Mouse (Mus musculus): Measurements from ENCODE around the gene Aspg. TPM values are rescaled to one million over a fixed set of nuclear protein-coding genes. Genes with fewer than 3 reads are reported as not detected.

The Aspg gene
- not detected for polyA plus RNA-seq (2014; fragmentation: Illumina TruSeq; extraction: RNeasy Lipid Tissue Mini Kit (QIAGEN cat#74804); ENCODE audit: low replicate concordance)

GRCm38 (mm10) chr12:112106541-112106971 lies at the start of gene Aspg:
Gene Aspg, plus strand, starts transcription at chr12:112106679.

DNA sequence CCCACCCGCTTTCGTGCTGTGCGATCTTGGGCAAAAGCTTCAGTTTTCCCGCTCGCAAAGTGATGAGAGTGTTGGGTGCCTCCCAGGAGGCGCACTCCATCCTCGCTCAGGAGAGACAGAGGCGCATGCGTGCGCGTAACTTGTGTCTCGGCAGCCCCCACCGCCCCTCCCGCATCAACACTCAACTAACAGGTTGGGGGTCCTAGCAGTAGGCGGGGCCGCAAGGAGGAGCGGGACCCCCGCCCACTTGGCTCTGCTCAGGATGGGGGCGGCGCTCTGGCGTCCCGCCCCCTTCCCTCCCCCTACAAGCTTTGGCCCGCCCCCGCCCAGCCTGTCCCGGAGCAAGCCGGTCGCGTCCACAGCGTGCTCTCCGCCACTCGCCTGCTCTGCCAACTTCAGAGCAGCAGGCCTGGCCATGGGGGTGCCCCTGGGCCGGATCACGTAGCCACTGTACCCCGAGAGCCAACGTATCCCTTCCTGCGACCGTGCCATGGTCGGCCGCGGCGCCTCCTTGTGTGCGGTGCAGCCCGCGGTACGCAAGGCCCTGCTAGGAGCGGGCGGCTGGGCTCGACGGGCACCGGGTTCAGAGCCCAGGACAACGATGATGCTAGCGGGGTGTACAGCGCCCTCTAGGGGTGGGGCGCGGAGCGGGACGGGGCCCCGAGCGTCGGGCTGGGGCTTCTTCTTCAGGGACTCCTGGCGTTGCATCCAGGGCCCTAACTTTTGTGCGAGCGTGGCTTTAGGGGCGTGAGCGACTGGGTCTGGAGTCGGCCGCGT lies 39.6 kb downstream of the Aspg start, which contains the start of gene Kif26a:
Kif26a (plus strand) TSS at position 334 of the 777 bp plus-strand sequence.

Other genes starting within 250 kb of the Aspg start
- 4.7 TPM for gene Ppp1r13b, start 198.6 kb upstream of the Aspg start, polyA plus RNA-seq (2014; fragmentation: Illumina TruSeq; extraction: RNeasy Lipid Tissue Mini Kit (QIAGEN cat#74804); ENCODE audit: low replicate concordance)
- 1,018 TPM for gene Atp5mpl, start 139.7 kb upstream of the Aspg start, polyA plus RNA-seq (2014; fragmentation: Illumina TruSeq; extraction: RNeasy Lipid Tissue Mini Kit (QIAGEN cat#74804); ENCODE audit: low replicate concordance)
- gene Tdrd9, start 135.1 kb upstream of the Aspg start, polyA plus RNA-seq (2014; fragmentation: Illumina TruSeq; extraction: RNeasy Lipid Tissue Mini Kit (QIAGEN cat#74804); ENCODE audit: low replicate concordance), result not detected
- not detected for gene Rd3l, start 125.4 kb upstream of the Aspg start, polyA plus RNA-seq (2014; fragmentation: Illumina TruSeq; extraction: RNeasy Lipid Tissue Mini Kit (QIAGEN cat#74804); ENCODE audit: low replicate concordance)
- not detected for gene Kif26a, start 39.5 kb downstream of the Aspg start, polyA plus RNA-seq (2014; fragmentation: Illumina TruSeq; extraction: RNeasy Lipid Tissue Mini Kit (QIAGEN cat#74804); ENCODE audit: low replicate concordance)

Measured in small intestine, adult 10 weeks (tissue).